Mouse (Mus musculus) C2C12 (cell line): Measurements from ENCODE around the gene Spen.

Experiments
- CEBPB ChIP-seq: IDR thresholded peaks from one replicate; pipeline ENCODE4 v1.6.1; 2011; ENCODE audit warnings: low read depth, mild to moderate bottlenecking, control low read depth, moderate library complexity
- CTCF ChIP-seq: IDR thresholded peaks from one replicate; pipeline ENCODE4 v1.5.1; 2011; ENCODE audit not compliant: control insufficient read depth, insufficient read depth, insufficient read length
- MYOD1 ChIP-seq: IDR thresholded peaks from one replicate; pipeline ENCODE4 v1.6.1; 2011; ENCODE audit warnings: low read depth; ENCODE audit not compliant: control insufficient read depth, insufficient read length

DNA sequence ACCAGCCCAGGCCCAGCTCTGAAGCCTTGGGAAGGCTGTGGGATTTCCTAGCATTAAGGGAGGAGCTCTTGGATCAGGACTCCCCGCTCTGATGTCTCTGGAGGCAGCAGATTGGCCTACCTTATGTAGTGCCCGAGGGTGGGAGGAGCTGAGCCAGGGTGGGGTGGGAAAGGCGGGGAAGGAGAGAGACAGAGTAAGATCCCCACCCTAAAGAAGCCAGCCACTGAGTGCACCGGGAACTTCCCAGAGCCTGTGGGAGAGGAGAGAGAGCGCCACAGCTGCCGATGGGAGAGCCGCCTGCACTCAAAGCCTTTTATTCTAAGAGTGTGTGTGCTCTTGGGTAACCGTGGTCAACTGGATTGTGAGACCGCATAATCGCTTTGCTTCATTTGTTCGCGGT is 77.3 kb downstream of the Spen start:
- no peak for TF ChIP-seq CTCF
- no peak for TF ChIP-seq CEBPB
- TF ChIP-seq MYOD1: no peak
